Mouse (Mus musculus) hindbrain, embryonic 15.5 days (tissue): ENCODE data around the gene Nrxn2. TPM values are rescaled to one million over a fixed set of nuclear protein-coding genes. Genes with fewer than 3 reads are reported as not detected.

ENCODE experiments used
- ATAC-seq: fragments of 200-750 bp; cut with Nextera tagmentation; 2 replicates; pipeline ENCODE4 v1.8.0; 2017; ENCODE audit warnings: low read depth, moderate number of reproducible peaks, moderate TSS enrichment; ENCODE audit not compliant: low FRiP score
- H3K27ac ChIP-seq: fragments of 300-500 bp; sonication (generic); replicated peaks from 2 replicates; pipeline ENCODE4 v1.5.1; 2015; ENCODE audit warnings: mild to moderate bottlenecking, inconsistent platforms
- H3K27me3 ChIP-seq: fragments of 300-500 bp; sonication (generic); 2 replicates; pipeline ENCODE4 v1.6.1; 2015; ENCODE audit warnings: control low read depth, inconsistent platforms
- H3K36me3 ChIP-seq: fragments of 300-500 bp; sonication (generic); 2 replicates; pipeline ENCODE4 v1.6.1; 2015; ENCODE audit warnings: control low read depth, inconsistent platforms
- H3K4me1 ChIP-seq: fragments of 300-500 bp; sonication (generic); replicated peaks from 2 replicates; pipeline ENCODE4 v1.6.1; 2015; ENCODE audit warnings: control low read depth, inconsistent platforms
- H3K4me2 ChIP-seq: fragments of 300-500 bp; sonication (generic); 2 replicates; pipeline ENCODE4 v1.6.1; 2015; ENCODE audit warnings: moderate library complexity, mild to moderate bottlenecking, inconsistent platforms
- H3K4me3 ChIP-seq: fragments of 300-500 bp; sonication (generic); 2 replicates; pipeline ENCODE4 v1.5.1; 2015; ENCODE audit warnings: mild to moderate bottlenecking, inconsistent platforms
- H3K9ac ChIP-seq: fragments of 300-500 bp; sonication (generic); 2 replicates; pipeline ENCODE4 v1.6.1; 2015; ENCODE audit warnings: inconsistent platforms
- H3K9me3 ChIP-seq: fragments of 300-500 bp; sonication (generic); 2 replicates; pipeline ENCODE4 v1.6.1; 2016; ENCODE audit warnings: control low read depth, inconsistent platforms
- WGBS: fragments of 180-500 bp; shearing (Covaris S2); methylation state at CpG from one replicate; pipeline ENCODE4 v1.1.7; 2015; 5-methylcytosine and 5-hydroxymethylcytosine counted together
- polyA plus RNA-seq: library from polyadenylated mRNA; unstranded; fragments of >200 nt; fragmentation: Nextera tagmentation; extraction: Ambion mirVana; gene quantifications from 2 replicates; pipeline ENCODE4 v1.2.1, GENCODE M21; 2015

The Nrxn2 gene
- polyA plus RNA-seq, 1 experiment from 2014 or later = 46.6 TPM

- no peaks in the 10 kb centered on the region for H3K9me3 ChIP-seq
- 14% methylated on average over 5 of the region's 5 CpGs for WGBS
- no peak overlapping the region for H3K4me2 ChIP-seq
- no peak overlapping the region for H3K9ac ChIP-seq
- peaks cover 34% of the 10 kb centered on the region for H3K4me1 ChIP-seq
- ATAC-seq = peak; percentile 49; the same call in 1 of the 2 replicates
- H3K36me3 ChIP-seq = peaks cover 3% of the 10 kb centered on the region; the same call in 1 of the 2 replicates
- peak overlapping the region; percentile 69 for H3K27ac ChIP-seq
- no peak overlapping the region for H3K4me3 ChIP-seq
- H3K27me3 ChIP-seq = no peaks in the 10 kb centered on the region
These were observed 46.6 kb downstream of the Nrxn2 start for GRCm38 (mm10) chr19:6465090-6465489.

DNA sequence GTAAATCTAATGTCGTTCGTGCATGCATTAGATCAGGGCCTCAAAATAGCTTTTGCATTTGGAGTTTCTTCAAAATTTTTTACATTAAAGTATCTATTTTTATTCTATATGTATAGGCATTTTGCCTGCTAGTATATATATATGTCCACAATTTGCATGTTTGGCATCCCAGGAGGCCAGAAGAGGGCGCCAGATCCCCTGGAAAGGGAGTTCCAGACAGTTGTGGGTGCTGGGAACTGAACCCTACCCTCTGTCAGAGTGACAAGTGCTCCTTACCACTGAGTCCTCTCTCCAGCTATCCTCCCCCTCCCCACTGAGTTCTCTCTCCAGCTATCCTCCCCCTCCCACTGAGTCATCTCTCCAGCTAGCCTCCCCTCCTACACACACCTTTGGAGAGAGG is 48.4 kb downstream of the Nrxn2 start:
- Histone ChIP-seq H3K4me1 (peaks cover 34% of the 10 kb centered on the region), H3K27me3 (no peaks in the 10 kb centered on the region), H3K36me3 (no peaks in the 10 kb centered on the region; the same call in 1 of the 2 replicates), H3K9me3 (no peaks in the 10 kb centered on the region), H3K4me3 (no peak overlapping the region), H3K27ac (no peak overlapping the region), H3K9ac (no peak overlapping the region), H3K4me2 (no peak overlapping the region)
- ATAC-seq = no peak
- 94% methylated on average over 3 of the region's 3 CpGs for WGBS

GRCm38 (mm10) chr19:6467374-6467979 is 48.9 kb downstream of the Nrxn2 start:
- no peak for ATAC-seq
- H3K9me3 ChIP-seq = no peaks in the 10 kb centered on the region
- no peaks in the 10 kb centered on the region for H3K27me3 ChIP-seq
- no peak overlapping the region for H3K27ac ChIP-seq
- H3K9ac ChIP-seq = no peak overlapping the region
- 87% methylated on average over 15 of the region's 15 CpGs for WGBS
- H3K4me1 ChIP-seq = peaks cover 34% of the 10 kb centered on the region
- no peaks in the 10 kb centered on the region; the same call in 1 of the 2 replicates for H3K36me3 ChIP-seq
- no peak overlapping the region for H3K4me2 ChIP-seq
- no peak overlapping the region for H3K4me3 ChIP-seq

- H3K9ac ChIP-seq = no peak overlapping the region
- no peaks in the 10 kb centered on the region for H3K27me3 ChIP-seq
- H3K4me2 ChIP-seq = no peak overlapping the region
- no peak overlapping the region for H3K27ac ChIP-seq
- ATAC-seq = no peak
- peaks cover 13% of the 10 kb centered on the region for H3K36me3 ChIP-seq
- no peaks in the 10 kb centered on the region for H3K9me3 ChIP-seq
- H3K4me3 ChIP-seq = no peak overlapping the region
- H3K4me1 ChIP-seq = peaks cover 7% of the 10 kb centered on the region; the same call in 1 of the 2 replicates
- WGBS = 88% methylated on average over 5 of the region's 5 CpGs
These were observed 53.1 kb downstream of the Nrxn2 start for GRCm38 (mm10) chr19:6471630-6472029.

- Histone ChIP-seq H3K4me2 (no peak overlapping the region), H3K9me3 (no peaks in the 10 kb centered on the region), H3K36me3 (peaks cover 19% of the 10 kb centered on the region), H3K27ac (no peak overlapping the region), H3K9ac (no peak overlapping the region), H3K27me3 (no peaks in the 10 kb centered on the region), H3K4me3 (no peak overlapping the region), H3K4me1 (peaks cover 7% of the 10 kb centered on the region; the same call in 1 of the 2 replicates)
- no peak for ATAC-seq
- WGBS = 89% methylated on average over 9 of the region's 9 CpGs
These were observed 54.3 kb downstream of the Nrxn2 start for GRCm38 (mm10) chr19:6472821-6473220.

GRCm38 (mm10) chr19:6474706-6475105 is 56.2 kb downstream of the Nrxn2 start:
- Histone ChIP-seq H3K36me3 (peaks cover 19% of the 10 kb centered on the region), H3K4me3 (no peak overlapping the region), H3K27ac (no peak overlapping the region), H3K4me1 (peaks cover 7% of the 10 kb centered on the region; the same call in 1 of the 2 replicates), H3K27me3 (no peaks in the 10 kb centered on the region), H3K9me3 (no peaks in the 10 kb centered on the region), H3K9ac (no peak overlapping the region), H3K4me2 (no peak overlapping the region)
- ATAC-seq = no peak
- WGBS = 36% methylated on average over 15 of the region's 15 CpGs

- H3K36me3 ChIP-seq = peaks cover 19% of the 10 kb centered on the region
- no peaks in the 10 kb centered on the region for H3K27me3 ChIP-seq
- no peak overlapping the region for H3K4me3 ChIP-seq
- ATAC-seq = peak; percentile 39; the same call in 1 of the 2 replicates
- H3K4me2 ChIP-seq = no peak overlapping the region
- no peak overlapping the region for H3K9ac ChIP-seq
- 32% methylated on average over 5 of the region's 5 CpGs for WGBS
- peaks cover 7% of the 10 kb centered on the region; the same call in 1 of the 2 replicates for H3K4me1 ChIP-seq
- H3K9me3 ChIP-seq = no peaks in the 10 kb centered on the region
- no peak overlapping the region for H3K27ac ChIP-seq
These were observed 56.6 kb downstream of the Nrxn2 start for GRCm38 (mm10) chr19:6475129-6475528.

DNA sequence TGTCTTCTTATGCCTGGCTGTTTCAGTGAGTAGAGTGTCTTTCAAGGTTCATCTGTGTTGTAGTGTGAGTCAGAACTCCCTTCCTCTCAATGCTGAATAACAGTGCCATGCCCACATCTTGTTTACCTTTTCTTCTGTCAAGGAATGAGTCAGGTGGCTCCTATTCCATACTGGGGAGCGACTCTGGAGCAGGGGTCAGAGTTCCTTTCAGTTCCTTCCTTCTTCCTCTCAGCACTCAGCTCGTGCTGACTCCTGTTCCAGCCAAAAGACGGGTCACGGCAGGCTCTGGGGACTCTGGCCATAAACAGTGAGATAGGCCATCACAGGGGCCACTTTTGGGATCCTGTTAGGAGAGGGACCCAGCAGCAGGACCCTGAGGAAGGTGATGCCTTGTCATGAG is 58.5 kb downstream of the Nrxn2 start:
- no peak overlapping the region for H3K4me3 ChIP-seq
- H3K36me3 ChIP-seq = peaks cover 24% of the 10 kb centered on the region
- WGBS = 79% methylated on average over 4 of the region's 4 CpGs
- peaks cover 7% of the 10 kb centered on the region; the same call in 1 of the 2 replicates for H3K4me1 ChIP-seq
- no peaks in the 10 kb centered on the region for H3K27me3 ChIP-seq
- H3K9me3 ChIP-seq = no peaks in the 10 kb centered on the region
- no peak overlapping the region for H3K9ac ChIP-seq
- no peak overlapping the region for H3K27ac ChIP-seq
- ATAC-seq = no peak
- H3K4me2 ChIP-seq = no peak overlapping the region

DNA sequence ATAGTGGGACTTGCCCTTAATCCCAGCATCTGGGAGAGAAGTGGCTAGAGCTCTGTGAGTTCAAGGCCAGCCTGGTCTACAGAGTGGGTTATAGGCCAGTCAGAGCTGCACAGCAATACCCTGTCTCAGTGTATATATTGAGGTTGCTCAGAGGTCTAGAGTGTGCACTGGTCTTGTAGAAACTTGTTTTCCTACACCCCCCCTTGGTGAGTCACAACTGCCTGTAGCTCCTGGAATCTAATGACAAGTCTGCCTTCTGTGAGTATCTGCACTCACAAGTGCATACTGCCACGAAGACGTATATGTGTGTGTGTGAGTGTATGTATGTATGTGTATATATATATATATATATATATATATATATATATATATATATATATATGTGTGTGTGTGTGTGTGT is 60.0 kb downstream of the Nrxn2 start:
- Histone ChIP-seq H3K4me1 (peaks cover 10% of the 10 kb centered on the region; the same call in 1 of the 2 replicates), H3K9ac (no peak overlapping the region), H3K4me3 (no peak overlapping the region), H3K27ac (no peak overlapping the region), H3K9me3 (no peaks in the 10 kb centered on the region), H3K36me3 (peaks cover 22% of the 10 kb centered on the region), H3K27me3 (no peaks in the 10 kb centered on the region), H3K4me2 (no peak overlapping the region)
- no peak for ATAC-seq
- WGBS = 100% methylated on average over 2 of the region's 2 CpGs

DNA sequence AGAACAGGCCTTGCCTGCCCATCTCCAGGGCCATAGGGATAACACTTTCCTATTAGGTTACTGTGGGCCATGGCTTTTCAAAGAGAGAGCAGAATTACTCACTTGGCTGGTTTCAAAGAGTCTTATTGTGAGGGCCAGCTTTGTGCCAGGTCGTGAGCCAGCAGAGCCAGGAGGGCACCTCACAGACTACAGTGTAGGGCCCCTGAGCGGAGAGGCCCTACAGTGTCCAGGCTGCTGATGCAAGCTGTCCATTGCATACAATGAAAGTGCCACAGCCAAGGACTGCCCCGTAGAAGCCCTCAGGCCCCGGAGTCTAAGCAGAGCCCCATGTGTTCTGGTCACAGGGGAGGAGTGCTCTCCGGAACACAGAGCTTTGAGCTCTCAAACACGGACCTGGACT is 64.4 kb downstream of the Nrxn2 start:
- H3K4me3 ChIP-seq = no peak overlapping the region
- H3K4me1 ChIP-seq = 0 out of 2 replicates have a peak, but pooled peaks cover 5% of the 10 kb centered on the region
- ATAC-seq = no peak
- H3K4me2 ChIP-seq = no peak overlapping the region
- no peaks in the 10 kb centered on the region for H3K9me3 ChIP-seq
- peaks cover 10% of the 10 kb centered on the region for H3K36me3 ChIP-seq
- WGBS = 67% methylated on average over 6 of the region's 6 CpGs
- no peak overlapping the region for H3K27ac ChIP-seq
- H3K9ac ChIP-seq = no peak overlapping the region
- no peaks in the 10 kb centered on the region for H3K27me3 ChIP-seq

DNA sequence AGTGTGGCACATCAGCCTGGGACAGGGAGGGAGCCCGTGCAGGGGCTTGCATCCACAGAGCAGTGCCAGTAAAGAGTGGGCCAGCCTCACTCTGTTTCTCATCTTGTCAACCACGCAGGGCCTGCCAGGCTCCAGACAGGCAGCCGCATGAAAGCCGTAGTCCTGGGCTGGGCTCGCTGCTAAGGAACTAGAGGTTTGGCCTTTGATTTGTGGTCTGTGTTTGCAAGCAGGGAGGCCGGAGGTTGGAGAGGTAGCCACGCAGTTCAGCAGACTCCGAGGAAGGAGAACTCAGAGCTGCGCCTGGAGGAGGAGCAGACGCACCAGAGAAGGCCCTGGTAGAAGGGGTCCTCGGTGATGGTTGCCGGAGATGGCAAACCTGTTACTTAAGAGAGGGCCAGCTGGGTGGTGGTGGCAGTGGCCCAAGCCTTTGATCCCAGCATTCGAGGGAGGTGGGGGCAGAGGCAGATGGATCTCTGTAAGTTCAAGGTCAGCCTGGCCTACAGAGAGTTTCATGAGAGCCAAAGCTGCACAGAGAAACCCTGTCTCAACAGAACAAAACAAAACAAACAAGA is 66.6 kb downstream of the Nrxn2 start:
- WGBS = 84% methylated on average over 13 of the region's 13 CpGs
- H3K4me2 ChIP-seq = no peak overlapping the region

DNA sequence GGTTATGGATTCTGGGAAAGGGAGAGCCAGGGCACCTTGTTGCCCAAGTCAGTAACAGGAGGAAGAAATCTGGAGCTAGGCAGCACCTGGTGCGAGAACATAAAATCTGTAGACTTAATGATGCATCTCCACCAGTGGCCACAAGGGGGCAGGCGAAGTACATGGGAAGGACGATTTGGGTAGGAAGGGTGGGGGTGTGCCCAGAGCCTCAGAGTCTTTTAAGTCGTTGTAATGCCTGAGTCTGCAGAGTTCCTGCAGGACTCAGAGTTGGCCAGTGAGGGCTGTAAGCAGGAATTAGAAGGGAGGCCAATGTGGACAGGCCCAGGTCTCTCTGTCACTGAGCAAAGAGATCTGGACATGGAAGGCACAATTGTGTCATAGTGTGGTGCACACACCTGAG is 70.5 kb downstream of the Nrxn2 start:
- no peak overlapping the region for H3K9ac ChIP-seq
- WGBS = 0% methylated on average over 4 of the region's 4 CpGs
- peak; percentile 56 for ATAC-seq

More for the DNA sequence above, 66.6 kb downstream of the Nrxn2 start:
- Histone ChIP-seq H3K27ac (no peak overlapping the region), H3K4me1 (peaks cover 11% of the 10 kb centered on the region; the same call in 1 of the 2 replicates), H3K4me3 (no peak overlapping the region), H3K9me3 (no peaks in the 10 kb centered on the region), H3K36me3 (peaks cover 10% of the 10 kb centered on the region; the same call in 1 of the 2 replicates), H3K9ac (no peak overlapping the region), H3K27me3 (no peaks in the 10 kb centered on the region)
- no peak for ATAC-seq

More for the DNA sequence above, 70.5 kb downstream of the Nrxn2 start:
- Histone ChIP-seq H3K4me2 (no peak overlapping the region), H3K36me3 (0 out of 2 replicates have a peak, but pooled peaks cover 8% of the 10 kb centered on the region), H3K4me3 (no peak overlapping the region), H3K9me3 (no peaks in the 10 kb centered on the region), H3K27me3 (no peaks in the 10 kb centered on the region), H3K4me1 (peaks cover 13% of the 10 kb centered on the region; the same call in 1 of the 2 replicates), H3K27ac (0 out of 2 replicates have a peak overlapping the region, but pooled peaks have one; percentile 2)
